Mouse (Mus musculus): ENCODE data around the gene Eif5a.

DNA sequence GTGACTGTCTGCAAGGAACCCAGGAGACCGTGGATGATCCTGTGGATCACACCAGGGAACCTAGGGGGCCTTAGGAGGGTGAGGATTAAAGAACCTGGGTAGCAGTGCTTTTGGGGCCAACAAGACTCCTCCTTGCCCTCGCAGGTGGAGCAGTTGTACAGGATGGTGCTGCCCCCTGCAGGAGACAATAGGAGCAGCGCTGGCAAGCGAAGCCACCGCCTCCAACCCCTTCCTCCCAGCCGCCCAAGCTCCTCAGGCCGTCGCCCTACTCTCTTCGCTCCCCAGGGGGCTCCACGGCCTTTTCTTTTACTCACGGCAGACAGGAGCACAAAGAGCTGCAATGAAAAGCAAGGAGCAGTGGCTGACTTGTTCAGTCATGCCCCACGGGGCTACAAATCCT, 44.9 kb downstream of the Eif5a start:
- TF ChIP-seq CTCF (conservative IDR thresholded peaks at IDR 0.05; ENCODE audit: insufficient read depth, insufficient read length, low read depth, low read length) (peak; percentile 90), POLR2A (IDR thresholded peaks at IDR 0.05; ENCODE audit: low read depth, low read length) (no peak)

All from kidney, adult 2 months (tissue).